Mouse (Mus musculus) kidney, adult 2 months (tissue): Measurements from ENCODE around the gene Zfp128. TPM values are rescaled to one million over a fixed set of nuclear protein-coding genes. Genes with fewer than 3 reads are reported as not detected.

Experiments
- DNase-seq: peaks from one replicate; pipeline ENCODE4 v3.0.0; 2021
- H3K27ac ChIP-seq: fragments of 200-500 bp; 2 replicates; pipeline ENCODE4 v1.5.1; 2012; ENCODE audit warnings: low read depth, low read length, control low read depth, inconsistent platforms; ENCODE audit not compliant: insufficient read depth
- H3K27me3 ChIP-seq: fragments of 200-500 bp; replicated peaks from 2 replicates; pipeline ENCODE4 v1.6.1; 2012; ENCODE audit warnings: mild to moderate bottlenecking, moderate library complexity, low read length, inconsistent platforms; ENCODE audit not compliant: control insufficient read depth, insufficient read depth
- H3K36me3 ChIP-seq: fragments of 200-500 bp; 2 replicates; pipeline ENCODE4 v1.6.1; 2012; ENCODE audit warnings: mild to moderate bottlenecking, moderate library complexity, low read length, inconsistent platforms; ENCODE audit not compliant: control insufficient read depth, insufficient read depth
- H3K4me1 ChIP-seq: fragments of 200-500 bp; 2 replicates; pipeline ENCODE4 v1.6.1; 2011; ENCODE audit warnings: low read length; ENCODE audit not compliant: control insufficient read depth, insufficient read depth
- H3K4me3 ChIP-seq: fragments of 200-500 bp; 2 replicates; pipeline ENCODE4 v1.5.1; 2011; ENCODE audit warnings: mild to moderate bottlenecking, low read depth, low read length, control low read depth; ENCODE audit not compliant: insufficient read depth
- CTCF ChIP-seq: fragments of 200-500 bp; conservative IDR thresholded peaks from 2 replicates; pipeline ENCODE4 v1.5.1; 2011; ENCODE audit warnings: low read depth, mild to moderate bottlenecking, control low read depth, low read length, moderate library complexity, mixed read lengths; ENCODE audit not compliant: insufficient read depth, insufficient read length
- POLR2A ChIP-seq: fragments of 200-500 bp; IDR thresholded peaks from one replicate; pipeline ENCODE4 v1.6.1; 2011; ENCODE audit warnings: low read depth, low read length, control low read depth
- WGBS: fragments of 180-500 bp; shearing (Covaris S2); methylation state at CpG from one replicate; pipeline ENCODE4 v1.1.7; 2018; 5-methylcytosine and 5-hydroxymethylcytosine counted together
- polyA plus RNA-seq: library from polyadenylated mRNA; depleted of rRNA; stranded (reverse); fragments of >200 nt; gene quantifications from 2 replicates; pipeline ENCODE4 v1.2.3, GENCODE M21; 2012

Zfp128 gene
- polyA plus RNA-seq, 1 experiment: 1.4 TPM

DNA sequence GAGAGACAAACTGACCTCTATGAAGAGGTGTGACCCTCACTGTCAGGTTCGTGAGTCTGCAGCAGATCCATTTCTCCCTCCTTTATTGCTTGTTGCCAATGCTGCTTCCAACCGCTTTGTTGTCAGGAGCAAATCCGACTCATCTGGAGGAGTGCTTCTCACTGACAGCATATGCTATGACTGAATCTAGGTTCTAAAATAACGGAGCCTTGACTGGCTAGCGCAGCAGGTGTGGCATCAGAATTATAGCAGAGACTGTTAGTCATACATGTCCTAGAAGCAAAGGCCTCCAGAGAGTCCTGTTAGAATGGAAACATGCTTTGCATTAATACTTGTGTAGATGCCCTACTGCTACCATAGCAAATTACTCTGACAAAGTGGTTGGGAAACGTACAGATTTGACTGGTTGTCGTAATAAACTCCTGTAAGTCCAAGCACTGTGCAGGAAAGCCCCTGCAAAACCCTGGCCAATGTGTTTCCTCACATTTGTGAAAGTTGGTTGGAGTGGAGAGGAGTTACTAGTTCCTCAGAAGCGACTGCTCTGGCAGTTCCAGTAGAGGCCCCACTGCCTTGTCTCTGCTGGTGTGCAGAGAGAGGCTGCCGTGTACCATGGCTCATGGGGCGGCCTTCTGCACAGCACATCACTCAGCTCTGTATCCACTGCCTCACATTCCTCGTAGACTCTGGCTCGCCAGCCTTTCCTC is 5.7 kb downstream of the Zfp128 start:
- H3K27me3 ChIP-seq: no peaks in the 10 kb centered on the region
- DNase-seq: no peak
- H3K27ac ChIP-seq: no peak overlapping the region
- 92% methylated on average over 12 of the region's 12 CpGs for WGBS
- TF ChIP-seq CTCF (no peak), POLR2A (no peak)
- H3K4me3 ChIP-seq: no peak overlapping the region
- H3K36me3 ChIP-seq: no peaks in the 10 kb centered on the region; the same call in 1 of the 2 replicates
- peaks cover 2% of the 10 kb centered on the region; the same call in 1 of the 2 replicates for H3K4me1 ChIP-seq

DNA sequence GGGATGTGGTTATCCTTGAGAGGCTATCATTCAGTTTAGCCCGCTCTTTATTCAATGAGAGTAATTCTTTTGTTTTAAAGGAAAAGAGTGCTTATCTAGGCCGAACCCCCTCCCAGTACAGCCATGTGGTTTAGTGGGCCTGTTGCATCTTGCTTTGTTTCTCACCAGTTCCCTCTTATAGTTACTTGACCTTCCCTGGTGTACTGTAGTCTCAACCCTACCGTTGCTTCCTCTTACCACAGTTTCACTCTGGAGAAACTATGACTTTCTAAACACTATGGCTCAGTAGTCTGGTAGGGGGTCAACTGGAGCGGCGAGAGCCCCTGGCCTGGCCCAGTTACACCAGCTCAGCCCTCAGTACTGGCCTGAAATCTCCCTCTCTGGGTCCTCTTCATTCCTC is 6.6 kb downstream of the Zfp128 start:
- no peaks in the 10 kb centered on the region for H3K4me1 ChIP-seq
- no peaks in the 10 kb centered on the region; the same call in 1 of the 2 replicates for H3K36me3 ChIP-seq
- no peaks in the 10 kb centered on the region for H3K27me3 ChIP-seq
- TF ChIP-seq CTCF (no peak), POLR2A (no peak)
- H3K27ac ChIP-seq: no peak overlapping the region
- no peak for DNase-seq
- no peak overlapping the region for H3K4me3 ChIP-seq
- WGBS: 96% methylated on average over 5 of the region's 5 CpGs

DNA sequence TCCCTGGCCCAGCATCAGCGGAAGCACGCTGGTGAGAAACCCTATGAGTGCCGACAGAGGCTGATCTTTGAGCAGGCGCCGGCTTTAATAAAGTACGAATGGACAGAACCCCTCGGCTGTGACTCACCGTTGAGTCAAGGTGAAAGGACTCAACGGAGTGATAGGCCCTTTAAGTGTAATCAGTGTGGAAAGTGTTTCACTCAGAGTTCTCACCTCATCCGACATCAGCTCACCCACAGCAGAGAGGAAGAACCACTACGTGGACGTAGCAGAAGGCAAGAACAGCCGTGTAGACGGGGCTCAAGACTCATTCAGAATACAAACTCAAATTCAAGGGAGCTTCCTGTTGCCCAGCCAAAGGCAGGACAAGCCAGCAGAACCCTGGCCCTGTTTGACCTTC is 10.0 kb downstream of the Zfp128 start:
- 92% methylated on average over 14 of the region's 14 CpGs for WGBS
- TF ChIP-seq CTCF: no peak
- no peak for TF ChIP-seq POLR2A
- no peaks in the 10 kb centered on the region for H3K27me3 ChIP-seq
- no peaks in the 10 kb centered on the region; the same call in 1 of the 2 replicates for H3K36me3 ChIP-seq
- H3K4me3 ChIP-seq: no peak overlapping the region
- no peaks in the 10 kb centered on the region for H3K4me1 ChIP-seq
- no peak for DNase-seq
- H3K27ac ChIP-seq: no peak overlapping the region

- DNase-seq: no peak
- TF ChIP-seq POLR2A (no peak), CTCF (no peak)
These were observed 10.4 kb downstream of the Zfp128 start for GRCm38 (mm10) chr7:12891334-12891733.

DNA sequence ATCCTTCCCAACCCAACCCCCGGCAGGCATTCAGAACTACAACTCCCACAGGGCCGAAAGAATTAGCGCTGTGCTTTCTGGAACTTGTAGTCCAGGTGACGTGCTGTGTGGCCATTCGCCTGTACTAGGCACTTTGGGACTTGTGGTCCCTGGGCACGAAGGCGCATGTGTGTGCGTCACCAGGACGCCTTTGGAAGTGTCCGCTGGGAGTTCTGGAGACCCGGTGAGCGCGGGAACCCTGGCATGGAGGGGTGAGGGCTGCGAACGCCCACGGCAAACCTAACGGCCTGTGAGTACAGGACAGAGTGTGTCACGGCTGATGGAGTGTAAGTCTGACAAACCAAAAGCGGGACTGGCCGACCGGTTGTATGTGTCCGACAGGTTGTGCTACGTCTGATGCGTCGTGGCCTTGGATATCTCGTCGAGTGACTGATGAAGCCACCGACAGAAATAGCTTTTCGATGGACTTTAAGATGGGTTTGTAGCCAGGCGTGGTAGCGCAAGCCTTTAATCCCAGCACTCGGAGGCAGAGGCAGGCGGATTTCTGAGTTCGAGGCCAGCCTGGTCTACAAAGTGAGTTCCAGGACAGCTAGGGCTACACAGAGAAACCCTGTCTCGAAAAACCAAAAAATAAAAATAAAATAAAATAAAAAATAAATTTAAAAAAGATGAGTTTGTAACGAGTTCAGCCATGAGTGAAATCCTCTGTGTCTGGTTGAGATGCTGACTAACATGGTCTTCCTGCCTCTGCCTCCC is 16.9 kb downstream of the Zfp128 start, which contains the start of gene Zscan22:
Gene Zscan22, plus strand, starts transcription at position 161 of the 756 bp plus-strand sequence.
- H3K36me3 ChIP-seq: no peaks in the 10 kb centered on the region
- DNase-seq: peak; percentile 97
- peak within 1 kb of the TSS; percentile 90 for H3K4me3 ChIP-seq
- TF ChIP-seq CTCF (no peak), POLR2A (no peak)
- H3K27ac ChIP-seq: 0 out of 2 replicates have a peak within 1 kb of the TSS, but pooled peaks have one; percentile 18
- no peaks in the 10 kb centered on the region for H3K27me3 ChIP-seq
- 4% methylated on average over 36 of the region's 36 CpGs for WGBS
- no peaks in the 10 kb centered on the region for H3K4me1 ChIP-seq

More at GRCm38 (mm10) chr7:12891334-12891733, 10.4 kb downstream of the Zfp128 start:
- H3K4me3 ChIP-seq: no peak overlapping the region
- H3K4me1 ChIP-seq: no peaks in the 10 kb centered on the region
- no peaks in the 10 kb centered on the region for H3K27me3 ChIP-seq
- no peaks in the 10 kb centered on the region; the same call in 1 of the 2 replicates for H3K36me3 ChIP-seq
- no peak overlapping the region for H3K27ac ChIP-seq
- 34% methylated on average over 1 of the region's 1 CpGs for WGBS

DNA sequence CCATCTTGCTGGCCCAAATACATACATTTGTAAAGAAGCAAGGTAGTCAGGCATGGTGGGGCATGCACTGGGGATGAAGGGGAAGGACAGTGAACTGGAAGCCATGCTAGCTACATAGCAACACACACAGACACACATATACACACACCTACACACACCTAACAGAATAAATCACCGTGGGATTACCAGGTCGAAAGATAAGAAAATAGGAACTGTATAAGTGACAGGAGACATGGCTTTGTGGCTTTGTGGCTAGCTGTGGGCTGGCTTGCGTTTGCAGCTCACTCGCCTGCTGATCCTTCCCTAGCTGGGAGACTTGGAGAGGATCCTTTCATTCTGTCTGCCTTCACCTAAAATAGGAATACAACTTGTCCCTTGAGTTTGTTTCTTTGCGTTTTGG is 20.5 kb downstream of the Zfp128 start:
- Histone ChIP-seq H3K27me3 (no peaks in the 10 kb centered on the region), H3K4me3 (no peak overlapping the region), H3K36me3 (no peaks in the 10 kb centered on the region), H3K4me1 (no peaks in the 10 kb centered on the region), H3K27ac (no peak overlapping the region)
- DNase-seq: no peak
- WGBS: 92% methylated on average over 5 of the region's 5 CpGs
- TF ChIP-seq POLR2A (no peak), CTCF (no peak)

DNA sequence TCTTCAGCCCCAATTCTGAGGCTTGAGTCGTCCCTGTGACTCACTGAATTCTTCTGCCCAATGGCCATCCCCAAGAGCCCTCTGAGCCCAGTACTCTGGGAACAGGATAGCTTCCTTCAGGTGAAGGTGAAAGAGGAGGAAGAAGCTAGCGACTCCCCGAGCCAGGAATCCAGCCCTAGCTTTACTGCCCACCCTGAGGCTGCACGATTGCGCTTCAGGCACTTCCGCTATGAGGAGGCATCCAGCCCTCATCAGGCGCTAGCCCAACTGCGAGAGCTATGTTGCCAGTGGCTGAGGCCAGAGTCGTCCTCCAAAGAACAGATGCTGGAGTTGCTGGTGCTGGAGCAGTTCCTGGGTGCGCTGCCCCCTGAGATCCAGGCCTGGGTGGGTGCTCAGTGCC is 22.6 kb downstream of the Zfp128 start:
- no peak for DNase-seq
- H3K27ac ChIP-seq: no peak overlapping the region
- no peaks in the 10 kb centered on the region for H3K4me1 ChIP-seq
- no peaks in the 10 kb centered on the region for H3K36me3 ChIP-seq
- no peak overlapping the region for H3K4me3 ChIP-seq
- no peak for TF ChIP-seq POLR2A
- TF ChIP-seq CTCF: no peak
- WGBS: 57% methylated on average over 10 of the region's 10 CpGs
- H3K27me3 ChIP-seq: no peaks in the 10 kb centered on the region
